Mouse (Mus musculus) hindbrain, embryonic 10.5 days (tissue): Measurements from ENCODE around the gene Krt42. TPM values are rescaled to one million over a fixed set of nuclear protein-coding genes. Genes with fewer than 3 reads are reported as not detected.
A peak's percentile ranks its signal among the peaks of the same experiment; 100 is the strongest.
"Not testable (repeated sequence)": the region's sequence is repeated elsewhere in the genome, so short reads cannot be mapped to it uniquely, and the experiment has no call there.

ENCODE experiments used
- DNase-seq: peaks from one replicate; pipeline ENCODE4 v3.0.0-alpha.2; 2017; ENCODE audit warnings: low spot score
- H3K27ac ChIP-seq: fragments of 300-500 bp; sonication (generic); 2 replicates; pipeline ENCODE4 v1.5.1; 2016; ENCODE audit warnings: mild to moderate bottlenecking, moderate library complexity
- H3K27me3 ChIP-seq: fragments of 300-500 bp; sonication (generic); 2 replicates; pipeline ENCODE4 v1.6.1; 2016; ENCODE audit warnings: mild to moderate bottlenecking; ENCODE audit not compliant: poor library complexity, insufficient read depth, severe bottlenecking
- H3K36me3 ChIP-seq: fragments of 300-500 bp; sonication (generic); 2 replicates; pipeline ENCODE4 v1.6.1; 2016; ENCODE audit warnings: mild to moderate bottlenecking, moderate library complexity
- H3K4me1 ChIP-seq: fragments of 300-500 bp; sonication (generic); replicated peaks from 2 replicates; pipeline ENCODE4 v1.6.1; 2016; ENCODE audit warnings: mild to moderate bottlenecking
- H3K4me3 ChIP-seq: fragments of 300-500 bp; sonication (generic); 2 replicates; pipeline ENCODE4 v1.5.1; 2016; ENCODE audit warnings: mild to moderate bottlenecking, moderate library complexity
- H3K9me3 ChIP-seq: fragments of 300-500 bp; sonication (generic); 2 replicates; pipeline ENCODE4 v1.6.1; 2016; ENCODE audit warnings: mild to moderate bottlenecking, moderate library complexity
- WGBS: fragments of 180-500 bp; shearing (Covaris S2); methylation state at CpG from one replicate; pipeline ENCODE4 v1.1.7; 2016; 5-methylcytosine and 5-hydroxymethylcytosine counted together
- polyA plus RNA-seq: library from polyadenylated mRNA; unstranded; fragments of >200 nt; fragmentation: Nextera tagmentation; extraction: Ambion mirVana; gene quantifications from 2 replicates; pipeline ENCODE4 v1.2.1, GENCODE M21; 2016

The Krt42 gene
- polyA plus RNA-seq, 1 experiment from 2014 or later = not detected

GRCm38 (mm10) chr11:100271878-100272277 lies 2.2 kb upstream of the Krt42 start:
- no peak for DNase-seq
- Histone ChIP-seq H3K27me3 (no peaks in the 10 kb centered on the region), H3K36me3 (no peaks in the 10 kb centered on the region), H3K4me1 (no peaks in the 10 kb centered on the region), H3K4me3 (no peak overlapping the region), H3K27ac (no peak overlapping the region), H3K9me3 (no peaks in the 10 kb centered on the region)
- WGBS = 92% methylated on average over 1 of the region's 1 CpGs

- Histone ChIP-seq H3K36me3 (no peaks in the 10 kb centered on the region), H3K27me3 (no peaks in the 10 kb centered on the region), H3K4me1 (peaks cover 17% of the 10 kb centered on the region; the same call in 1 of the 2 replicates), H3K9me3 (no peaks in the 10 kb centered on the region), H3K27ac (peak overlapping the region; percentile 17; the same call in 1 of the 2 replicates), H3K4me3 (no peak overlapping the region)
- DNase-seq = no peak
- 23% methylated on average over 13 of the region's 13 CpGs for WGBS
Observed at GRCm38 (mm10) chr11:100262058-100262980, 7.4 kb downstream of the Krt42 start.

- no peaks in the 10 kb centered on the region for H3K27me3 ChIP-seq
- H3K36me3 ChIP-seq = no peaks in the 10 kb centered on the region
- WGBS = 80% methylated on average over 9 of the region's 9 CpGs
- H3K9me3 ChIP-seq = no peaks in the 10 kb centered on the region
- no peak for DNase-seq
- H3K4me3 ChIP-seq = no peak overlapping the region
- no peak overlapping the region for H3K27ac ChIP-seq
- peaks cover 21% of the 10 kb centered on the region for H3K4me1 ChIP-seq
Observed at GRCm38 (mm10) chr11:100261235-100261605, 8.5 kb downstream of the Krt42 start.

- H3K9me3 ChIP-seq = no peaks in the 10 kb centered on the region
- H3K4me1 ChIP-seq = peaks cover 25% of the 10 kb centered on the region
- 84% methylated on average over 21 of the region's 21 CpGs for WGBS
- no peak for DNase-seq
- H3K4me3 ChIP-seq = no peak within 1 kb of the TSS
- H3K27ac ChIP-seq = no peak within 1 kb of the TSS
- no peaks in the 10 kb centered on the region for H3K27me3 ChIP-seq
- no peaks in the 10 kb centered on the region for H3K36me3 ChIP-seq
Observed at GRCm38 (mm10) chr11:100260514-100261234, 9.0 kb downstream of the Krt42 start, which contains the start of gene Krt17. Gene Krt17, minus strand, starts transcription at chr11:100261029.

GRCm38 (mm10) chr11:100259079-100259478 lies 10.6 kb downstream of the Krt42 start:
- peaks cover 25% of the 10 kb centered on the region for H3K4me1 ChIP-seq
- no peaks in the 10 kb centered on the region for H3K36me3 ChIP-seq
- H3K27me3 ChIP-seq = no peaks in the 10 kb centered on the region
- H3K4me3 ChIP-seq = no peak overlapping the region
- DNase-seq = no peak
- WGBS = 93% methylated on average over 9 of the region's 9 CpGs
- no peak overlapping the region for H3K27ac ChIP-seq
- H3K9me3 ChIP-seq = no peaks in the 10 kb centered on the region

GRCm38 (mm10) chr11:100257967-100258366 lies 11.7 kb downstream of the Krt42 start:
- no peak overlapping the region for H3K27ac ChIP-seq
- no peaks in the 10 kb centered on the region for H3K9me3 ChIP-seq
- H3K4me3 ChIP-seq = no peak overlapping the region
- H3K4me1 ChIP-seq = peaks cover 21% of the 10 kb centered on the region
- DNase-seq = no peak
- WGBS = 86% methylated on average over 1 of the region's 1 CpGs
- H3K27me3 ChIP-seq = no peaks in the 10 kb centered on the region
- H3K36me3 ChIP-seq = no peaks in the 10 kb centered on the region

- 92% methylated on average over 6 of the region's 6 CpGs for WGBS
- no peaks in the 10 kb centered on the region for H3K27me3 ChIP-seq
Observed at GRCm38 (mm10) chr11:100255514-100255913, 14.2 kb downstream of the Krt42 start.

GRCm38 (mm10) chr11:100254360-100255090 lies 15.1 kb downstream of the Krt42 start:
- WGBS = 68% methylated on average over 5 of the region's 5 CpGs
- H3K27me3 ChIP-seq = no peaks in the 10 kb centered on the region
- peaks cover 7% of the 10 kb centered on the region; the same call in 1 of the 2 replicates for H3K4me1 ChIP-seq
- no peaks in the 10 kb centered on the region for H3K36me3 ChIP-seq
- H3K9me3 ChIP-seq = no peaks in the 10 kb centered on the region
- H3K4me3 ChIP-seq = no peak overlapping the region
- no peak overlapping the region for H3K27ac ChIP-seq
- no peak for DNase-seq

More at GRCm38 (mm10) chr11:100255514-100255913, 14.2 kb downstream of the Krt42 start:
- H3K4me1 ChIP-seq = peaks cover 7% of the 10 kb centered on the region; the same call in 1 of the 2 replicates
- H3K36me3 ChIP-seq = no peaks in the 10 kb centered on the region
- no peak overlapping the region for H3K27ac ChIP-seq
- H3K9me3 ChIP-seq = no peaks in the 10 kb centered on the region
- no peak overlapping the region for H3K4me3 ChIP-seq
- DNase-seq = no peak

- DNase-seq = no peak
- H3K36me3 ChIP-seq = no peaks in the 10 kb centered on the region
- no peaks in the 10 kb centered on the region for H3K4me1 ChIP-seq
- H3K9me3 ChIP-seq = no peaks in the 10 kb centered on the region
- WGBS = 85% methylated on average over 7 of the region's 7 CpGs
- H3K4me3 ChIP-seq = no peak within 1 kb of the TSS
- H3K27me3 ChIP-seq = no peaks in the 10 kb centered on the region
- H3K27ac ChIP-seq = no peak within 1 kb of the TSS
Observed at GRCm38 (mm10) chr11:100248852-100249465, 20.7 kb downstream of the Krt42 start, which contains the start of gene Krt16. Gene Krt16, minus strand, starts transcription at chr11:100248902.

- H3K27me3 ChIP-seq, H3K27ac ChIP-seq, H3K4me1 ChIP-seq, H3K36me3 ChIP-seq, DNase-seq, H3K4me3 ChIP-seq, H3K9me3 ChIP-seq: not testable (repeated sequence)
- WGBS = 71% methylated on average over 7 of the region's 7 CpGs
Observed at GRCm38 (mm10) chr11:100246471-100246870, 23.2 kb downstream of the Krt42 start.

GRCm38 (mm10) chr11:100240272-100240671 lies 29.4 kb downstream of the Krt42 start:
- 88% methylated on average over 4 of the region's 4 CpGs for WGBS
- H3K27ac ChIP-seq, H3K36me3 ChIP-seq, H3K4me1 ChIP-seq, H3K27me3 ChIP-seq, H3K4me3 ChIP-seq, H3K9me3 ChIP-seq, DNase-seq: not testable (repeated sequence)

GRCm38 (mm10) chr11:100221741-100222140 lies 47.9 kb downstream of the Krt42 start:
- H3K27me3 ChIP-seq = no peaks in the 10 kb centered on the region
- H3K36me3 ChIP-seq = no peaks in the 10 kb centered on the region
- no peaks in the 10 kb centered on the region for H3K4me1 ChIP-seq
- no peak for DNase-seq
- H3K4me3 ChIP-seq = no peak overlapping the region
- H3K27ac ChIP-seq = no peak overlapping the region
- H3K9me3 ChIP-seq = peaks cover 7% of the 10 kb centered on the region; the same call in 1 of the 2 replicates
- 82% methylated on average over 8 of the region's 8 CpGs for WGBS
